Mouse (Mus musculus): ENCODE results near the gene Cstb.

GRCm38 (mm10) chr10:78429776-78430175 is 4.3 kb downstream of the Cstb start:
- TF ChIP-seq CTCF (IDR thresholded peaks at IDR 0.05): no peak
- no peak for TF ChIP-seq EP300 (IDR thresholded peaks at IDR 0.05)

Measured in lung, postnatal 0 days (tissue).